Mouse (Mus musculus) liver, embryonic 16.5 days (tissue): ENCODE results near the gene Gm525. TPM values are rescaled to one million over a fixed set of nuclear protein-coding genes. Genes with fewer than 3 reads are reported as not detected.

Experiments used
- ATAC-seq: fragments of 200-750 bp; cut with Nextera tagmentation; 2 replicates; pipeline ENCODE4 v1.8.0; 2017; ENCODE audit warnings: low read depth, mild to moderate bottlenecking, moderate number of reproducible peaks, moderate library complexity
- H3K27ac ChIP-seq: fragments of 300-500 bp; sonication (generic); 2 replicates; pipeline ENCODE4 v1.5.1; 2014; ENCODE audit warnings: mild to moderate bottlenecking, low read length
- H3K27me3 ChIP-seq: fragments of 300-500 bp; sonication (generic); 2 replicates; pipeline ENCODE4 v1.6.1; 2014; ENCODE audit warnings: low read depth, low read length, mixed read lengths; ENCODE audit not compliant: control insufficient read depth, insufficient read depth
- H3K36me3 ChIP-seq: fragments of 300-500 bp; sonication (generic); 2 replicates; pipeline ENCODE4 v1.6.1; 2014; ENCODE audit warnings: mild to moderate bottlenecking; ENCODE audit not compliant: control insufficient read depth, insufficient read depth
- H3K4me1 ChIP-seq: fragments of 300-500 bp; sonication (generic); 2 replicates; pipeline ENCODE4 v1.6.1; 2014; ENCODE audit warnings: low read depth, low read length, mixed read lengths; ENCODE audit not compliant: control insufficient read depth
- H3K4me2 ChIP-seq: fragments of 300-500 bp; sonication (generic); 2 replicates; pipeline ENCODE4 v1.6.1; 2014; ENCODE audit warnings: low read depth, low read length, mixed read lengths
- H3K4me3 ChIP-seq: fragments of 300-500 bp; sonication (generic); 2 replicates; pipeline ENCODE4 v1.5.1; 2014; ENCODE audit warnings: low read depth, mild to moderate bottlenecking, low read length
- H3K9ac ChIP-seq: fragments of 300-500 bp; sonication (generic); 2 replicates; pipeline ENCODE4 v1.6.1; 2014; ENCODE audit warnings: low read depth, low read length
- H3K9me3 ChIP-seq: fragments of 300-500 bp; sonication (generic); replicated peaks from 2 replicates; pipeline ENCODE4 v1.6.1; 2016; ENCODE audit warnings: low read length; ENCODE audit not compliant: control insufficient read depth
- WGBS: fragments of 180-500 bp; shearing (Covaris S2); extraction: QIAGEN DNeasy Blood & Tissue Kit; methylation state at CpG from one replicate; pipeline ENCODE4 v1.1.7; 2014; ENCODE audit not compliant: insufficient replicate concordance; 5-methylcytosine and 5-hydroxymethylcytosine counted together
- polyA plus RNA-seq: library from polyadenylated mRNA; unstranded; fragments of >200 nt; fragmentation: Nextera tagmentation; extraction: Ambion mirVana; gene quantifications from 2 replicates; pipeline ENCODE4 v1.2.1, GENCODE M21; 2015

Gene Gm525
- 0.18 and 0.32 TPM in 2 replicates for polyA plus RNA-seq

GRCm38 (mm10) chr11:89073541-89073940 is at the start of gene Gm525:
Gene Gm525 (plus strand): TSS chr11:89073841.
- H3K4me3 ChIP-seq: no peak within 1 kb of the TSS
- no peak within 1 kb of the TSS for H3K27ac ChIP-seq
- no peaks in the 10 kb centered on the region for H3K36me3 ChIP-seq
- H3K9ac ChIP-seq: no peak within 1 kb of the TSS
- no peak within 1 kb of the TSS for H3K4me2 ChIP-seq
- H3K27me3 ChIP-seq: no peaks in the 10 kb centered on the region
- no peak for ATAC-seq
- WGBS: 66% methylated on average over 8 of the region's 8 CpGs
- H3K9me3 ChIP-seq: no peaks in the 10 kb centered on the region
- H3K4me1 ChIP-seq: no peaks in the 10 kb centered on the region

DNA sequence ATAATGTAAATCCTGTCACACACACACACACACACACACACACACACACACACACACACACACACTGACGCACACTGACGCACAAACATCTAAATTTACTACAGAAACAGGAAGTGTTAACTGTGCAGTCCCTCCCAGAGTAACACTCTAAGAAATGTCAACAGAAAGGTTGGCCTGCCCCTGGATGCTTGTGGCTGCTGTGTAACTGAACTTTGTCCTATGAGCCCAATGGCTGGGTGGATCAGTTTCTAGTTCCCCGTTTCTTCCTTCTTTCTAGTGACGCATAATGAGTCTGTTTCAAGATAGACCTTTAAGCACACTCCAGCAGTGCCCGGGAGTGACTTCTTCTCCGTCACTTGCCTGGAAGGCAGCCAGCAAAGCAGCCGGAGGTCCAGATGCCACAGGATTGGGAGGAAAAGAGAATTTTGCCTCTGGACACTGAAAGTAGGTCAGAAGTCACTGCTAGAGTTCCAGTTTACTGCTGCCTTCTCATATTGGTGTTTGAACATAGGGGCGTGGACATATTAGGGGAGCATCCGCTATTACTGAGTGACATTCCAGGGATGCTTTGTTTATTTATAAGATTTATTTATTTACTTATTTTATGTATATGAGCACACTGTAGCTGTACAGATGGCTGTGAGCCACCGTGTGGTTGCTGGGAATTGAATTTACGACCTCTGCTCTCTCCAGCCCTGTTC is 49.3 kb upstream of the Gm525 start:
- H3K4me3 ChIP-seq: 0 out of 2 replicates have a peak overlapping the region, but pooled peaks have one; percentile 9
- ATAC-seq: peak; percentile 72
- H3K27me3 ChIP-seq: no peaks in the 10 kb centered on the region
- peak overlapping the region; percentile 87 for H3K27ac ChIP-seq
- H3K9me3 ChIP-seq: no peaks in the 10 kb centered on the region
- peaks cover 29% of the 10 kb centered on the region for H3K4me1 ChIP-seq
- peak overlapping the region; percentile 32; the same call in 1 of the 2 replicates for H3K4me2 ChIP-seq
- WGBS: 43% methylated on average over 11 of the region's 11 CpGs
- no peak overlapping the region for H3K9ac ChIP-seq
- no peaks in the 10 kb centered on the region for H3K36me3 ChIP-seq

DNA sequence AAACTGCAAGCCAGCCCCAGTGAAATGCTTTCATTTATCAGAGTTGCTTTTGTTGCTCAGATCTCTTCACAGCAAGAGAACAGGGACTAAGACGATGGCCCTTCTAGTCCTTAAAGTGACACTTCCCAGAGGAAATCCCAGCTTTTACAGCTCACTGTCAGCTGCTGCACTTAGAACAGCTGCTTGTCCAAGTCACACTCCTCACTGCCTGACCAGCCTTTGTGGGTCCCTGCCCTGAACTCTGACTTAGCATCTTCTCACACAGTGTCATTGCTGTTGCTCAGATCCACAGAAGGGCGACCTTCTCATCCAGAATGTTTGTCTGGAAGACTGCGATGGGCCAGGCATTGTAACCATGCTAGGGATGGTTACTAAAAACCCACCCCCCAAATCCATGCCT is 48.0 kb upstream of the Gm525 start:
- H3K9me3 ChIP-seq: no peaks in the 10 kb centered on the region
- no peak overlapping the region for H3K4me2 ChIP-seq
- no peaks in the 10 kb centered on the region for H3K36me3 ChIP-seq
- no peaks in the 10 kb centered on the region for H3K27me3 ChIP-seq
- ATAC-seq: no peak
- no peak overlapping the region for H3K9ac ChIP-seq
- peaks cover 29% of the 10 kb centered on the region for H3K4me1 ChIP-seq
- no peak overlapping the region for H3K4me3 ChIP-seq
- no peak overlapping the region for H3K27ac ChIP-seq
- 74% methylated on average over 3 of the region's 3 CpGs for WGBS

DNA sequence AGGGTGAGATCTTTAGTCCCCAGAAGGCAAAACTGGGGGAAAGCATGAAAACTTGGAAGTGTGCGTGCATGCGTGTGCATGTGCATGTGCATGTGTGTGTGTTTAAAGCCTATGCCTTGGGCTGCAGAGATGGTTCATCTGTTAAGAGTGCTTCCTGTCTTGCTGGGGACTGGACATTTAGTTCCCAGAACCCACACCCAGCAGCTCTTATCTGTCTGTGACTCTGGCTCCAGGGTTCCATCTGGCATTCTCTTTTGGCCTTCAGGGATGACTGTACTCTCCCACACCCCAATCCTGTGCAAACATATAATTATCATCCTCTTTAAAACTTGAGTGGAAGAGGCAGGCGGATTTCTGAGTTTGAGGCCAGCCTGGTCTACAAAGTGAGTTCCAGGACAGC is 47.5 kb upstream of the Gm525 start:
- no peaks in the 10 kb centered on the region for H3K36me3 ChIP-seq
- no peak overlapping the region for H3K9ac ChIP-seq
- no peak for ATAC-seq
- H3K4me2 ChIP-seq: no peak overlapping the region
- H3K27ac ChIP-seq: no peak overlapping the region
- no peak overlapping the region for H3K4me3 ChIP-seq
- no peaks in the 10 kb centered on the region for H3K27me3 ChIP-seq
- WGBS: 72% methylated on average over 3 of the region's 3 CpGs
- no peaks in the 10 kb centered on the region for H3K9me3 ChIP-seq
- peaks cover 27% of the 10 kb centered on the region for H3K4me1 ChIP-seq

DNA sequence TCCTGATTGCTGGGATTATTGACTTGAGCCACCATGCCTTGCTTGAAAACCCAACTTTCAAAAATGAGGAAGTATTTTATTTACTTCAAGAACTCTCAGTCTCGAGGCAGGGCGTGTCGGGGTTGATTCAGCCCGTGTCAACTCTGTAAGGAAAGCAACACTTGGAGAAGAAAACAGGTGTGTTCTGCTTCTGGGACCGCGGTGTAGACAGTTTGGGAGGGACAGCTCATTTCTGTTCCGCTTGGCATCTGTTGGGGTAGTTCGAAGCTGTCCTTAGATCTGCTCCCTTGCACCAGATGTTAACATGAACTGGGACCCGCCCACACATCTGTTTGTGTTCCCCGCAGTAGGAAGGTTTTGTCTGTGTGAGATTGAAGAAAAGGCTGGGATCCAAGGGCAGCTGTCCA is 45.7 kb upstream of the Gm525 start:
- 25% methylated on average over 10 of the region's 10 CpGs for WGBS
- peak overlapping the region; percentile 36; the same call in 1 of the 2 replicates for H3K27ac ChIP-seq
- H3K27me3 ChIP-seq: no peaks in the 10 kb centered on the region
- ATAC-seq: no peak
- H3K4me2 ChIP-seq: peak overlapping the region; percentile 0; the same call in 1 of the 2 replicates
- no peak overlapping the region for H3K9ac ChIP-seq
- no peak overlapping the region for H3K4me3 ChIP-seq
- H3K4me1 ChIP-seq: peaks cover 16% of the 10 kb centered on the region
- H3K9me3 ChIP-seq: no peaks in the 10 kb centered on the region
- H3K36me3 ChIP-seq: no peaks in the 10 kb centered on the region

- H3K4me3 ChIP-seq: no peak overlapping the region
- ATAC-seq: peak; percentile 77
- 0 out of 2 replicates have a peak overlapping the region, but pooled peaks have one; percentile 48 for H3K27ac ChIP-seq
- no peaks in the 10 kb centered on the region for H3K36me3 ChIP-seq
- 8% methylated on average over 10 of the region's 10 CpGs for WGBS
- no peaks in the 10 kb centered on the region for H3K9me3 ChIP-seq
- H3K4me2 ChIP-seq: no peak overlapping the region
- H3K27me3 ChIP-seq: no peaks in the 10 kb centered on the region
- no peak overlapping the region for H3K9ac ChIP-seq
- peaks cover 16% of the 10 kb centered on the region for H3K4me1 ChIP-seq
These were observed 44.7 kb upstream of the Gm525 start for GRCm38 (mm10) chr11:89028871-89029405.

GRCm38 (mm10) chr11:89030552-89030951 is 43.1 kb upstream of the Gm525 start:
- H3K4me3 ChIP-seq: no peak overlapping the region
- no peaks in the 10 kb centered on the region for H3K9me3 ChIP-seq
- no peak overlapping the region for H3K9ac ChIP-seq
- H3K27ac ChIP-seq: no peak overlapping the region
- ATAC-seq: no peak
- WGBS: 69% methylated on average over 6 of the region's 6 CpGs
- H3K4me1 ChIP-seq: peaks cover 16% of the 10 kb centered on the region
- H3K4me2 ChIP-seq: no peak overlapping the region
- no peaks in the 10 kb centered on the region for H3K36me3 ChIP-seq
- no peaks in the 10 kb centered on the region for H3K27me3 ChIP-seq

DNA sequence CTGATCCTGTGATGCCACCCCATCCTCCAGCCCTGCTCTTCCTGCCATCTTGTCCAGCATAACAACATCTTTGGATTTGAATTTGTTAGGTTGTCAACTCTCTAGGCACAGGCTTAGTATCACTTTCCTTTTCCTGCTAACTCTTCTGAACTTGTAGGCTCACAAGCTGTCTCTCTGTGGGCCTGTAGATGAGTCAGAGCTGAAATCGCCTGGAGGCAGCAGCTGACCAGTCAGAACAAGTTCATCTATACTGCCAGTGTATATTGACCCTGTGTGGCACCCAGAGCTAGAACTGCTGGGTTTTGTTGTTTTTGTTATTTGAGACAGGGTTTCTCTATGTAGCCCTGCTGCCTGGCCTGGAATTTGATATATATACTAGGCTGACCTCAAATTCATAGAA is 42.5 kb upstream of the Gm525 start:
- 56% methylated on average over 1 of the region's 1 CpGs for WGBS
- no peak for ATAC-seq
- H3K9ac ChIP-seq: no peak overlapping the region
- no peak overlapping the region for H3K27ac ChIP-seq
- H3K36me3 ChIP-seq: no peaks in the 10 kb centered on the region
- H3K9me3 ChIP-seq: no peaks in the 10 kb centered on the region
- H3K4me1 ChIP-seq: peaks cover 16% of the 10 kb centered on the region
- no peak overlapping the region for H3K4me3 ChIP-seq
- no peaks in the 10 kb centered on the region for H3K27me3 ChIP-seq
- H3K4me2 ChIP-seq: no peak overlapping the region

DNA sequence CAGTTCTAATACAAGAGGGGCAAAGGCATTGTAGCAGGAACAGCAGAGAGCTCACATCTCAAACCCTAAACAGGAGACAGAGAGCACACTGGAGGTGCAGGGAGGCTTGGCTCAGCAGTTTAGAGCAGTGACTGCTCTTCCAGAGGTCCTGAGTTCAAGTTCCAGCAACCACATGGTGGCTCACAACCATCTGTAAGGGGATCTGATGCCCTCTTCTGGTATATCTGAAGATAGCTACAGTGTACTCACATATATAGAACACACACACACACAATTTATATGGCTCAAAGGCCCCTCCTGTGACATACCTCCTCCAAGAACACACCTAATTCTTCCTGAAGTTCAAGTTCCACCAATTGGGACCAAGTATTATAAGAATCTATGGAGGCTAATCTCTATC is 39.0 kb upstream of the Gm525 start:
- no peak overlapping the region for H3K9ac ChIP-seq

More for the DNA sequence above, 39.0 kb upstream of the Gm525 start:
- no peak overlapping the region for H3K4me3 ChIP-seq
- H3K27me3 ChIP-seq: no peaks in the 10 kb centered on the region
- no peak overlapping the region for H3K4me2 ChIP-seq
- H3K4me1 ChIP-seq: no peaks in the 10 kb centered on the region
- H3K36me3 ChIP-seq: no peaks in the 10 kb centered on the region
- no peaks in the 10 kb centered on the region for H3K9me3 ChIP-seq
- no peak for ATAC-seq
- no peak overlapping the region for H3K27ac ChIP-seq
